Mouse (Mus musculus): ENCODE data around the gene Egfr.

Gene Egfr

GRCm38 (mm10) chr11:16781604-16782003, 29.6 kb downstream of the Egfr start:
- DNase-seq (ENCODE audit: low spot score), result no peak

GRCm38 (mm10) chr11:16783926-16784659, 32.1 kb downstream of the Egfr start:
- no peak for DNase-seq (ENCODE audit: low spot score)

- DNase-seq (ENCODE audit: low spot score), result no peak
Observed at GRCm38 (mm10) chr11:16792638-16793585, 40.9 kb downstream of the Egfr start.

- DNase-seq (ENCODE audit: low spot score), result no peak
Observed at GRCm38 (mm10) chr11:16795012-16795411, 43.0 kb downstream of the Egfr start.

- DNase-seq (ENCODE audit: low spot score), result no peak
Observed at GRCm38 (mm10) chr11:16795513-16795912, 43.5 kb downstream of the Egfr start.

DNA sequence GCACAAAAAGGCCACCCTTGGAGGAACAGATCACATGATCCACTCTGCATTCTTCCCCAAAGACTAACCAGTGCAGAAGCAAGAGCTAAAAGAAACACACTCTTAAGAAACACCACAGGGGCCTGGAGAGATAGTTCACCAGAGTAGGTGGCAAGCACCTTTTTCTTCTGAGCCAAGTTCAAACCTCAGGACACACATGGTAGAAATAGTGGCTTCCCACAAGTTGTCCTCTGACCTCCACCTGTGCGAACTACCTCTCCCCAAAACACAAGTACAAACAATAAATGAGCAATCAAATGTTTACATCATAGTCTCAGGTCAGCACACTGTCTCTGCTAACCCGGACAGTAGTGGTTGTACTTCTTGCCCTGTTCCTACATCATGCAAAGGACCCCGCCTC, 45.5 kb downstream of the Egfr start:
- no peak for DNase-seq (ENCODE audit: low spot score)

DNA sequence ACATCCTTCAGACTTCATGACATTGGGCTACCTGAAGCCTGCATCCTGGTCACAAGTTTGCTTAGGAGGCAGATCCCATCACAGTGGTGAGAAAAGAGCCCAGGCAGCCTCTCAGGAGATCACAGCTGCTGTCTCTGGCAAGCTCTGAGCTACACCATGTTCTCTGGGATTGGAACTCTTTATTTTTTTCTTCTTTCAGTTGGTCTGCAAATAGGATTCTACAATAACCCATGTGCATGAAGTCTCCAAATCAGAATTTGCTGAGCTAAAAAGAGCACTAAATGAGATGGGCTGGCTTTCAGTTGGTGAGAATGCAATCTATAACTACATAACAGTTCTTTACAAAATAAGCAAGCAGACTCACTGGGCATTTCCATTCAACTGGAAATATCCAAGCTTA, 46.1 kb downstream of the Egfr start:
- no peak for DNase-seq (ENCODE audit: low spot score)

DNA sequence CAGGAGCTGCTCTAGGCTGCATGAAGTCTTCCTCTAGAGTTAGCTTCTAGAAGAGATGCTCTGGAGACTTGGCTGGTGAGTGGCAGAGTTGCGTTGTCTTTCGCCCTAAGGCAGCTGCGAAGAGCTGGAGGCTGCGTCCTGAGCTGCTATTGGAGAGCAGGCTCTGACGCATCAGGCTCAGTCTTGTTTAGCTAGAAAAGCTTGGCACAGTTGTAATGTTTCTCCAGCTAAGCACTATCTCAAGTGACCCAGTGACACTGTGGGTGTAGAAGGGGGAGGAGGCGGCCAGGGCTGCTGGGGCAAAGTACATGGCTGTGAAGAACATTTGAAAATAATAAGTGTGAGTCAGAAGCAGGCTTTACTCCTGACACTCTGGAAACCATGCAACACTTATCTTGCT, 48.5 kb downstream of the Egfr start:
- peak; percentile 79 for DNase-seq (ENCODE audit: low spot score)

DNA sequence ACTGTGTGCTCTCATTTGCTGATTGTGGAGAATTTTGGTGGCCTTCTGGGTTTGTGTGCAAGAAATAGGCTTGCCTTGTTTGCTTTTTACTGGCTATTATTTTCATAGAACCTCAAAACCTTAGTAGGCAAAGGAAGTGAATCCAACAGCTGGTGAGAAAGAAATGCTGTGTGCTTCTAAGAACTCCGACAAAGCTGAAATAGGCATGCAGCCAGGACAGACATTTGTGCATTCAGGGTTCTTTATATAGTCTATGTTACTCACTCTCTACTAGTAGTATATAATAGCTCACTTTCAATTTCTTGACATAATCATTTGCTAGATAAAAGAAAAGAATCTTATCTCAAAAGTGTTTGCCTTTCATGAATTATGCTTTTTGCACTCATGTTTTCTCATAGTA, 50.7 kb downstream of the Egfr start:
- DNase-seq (ENCODE audit: low spot score), result no peak

DNA sequence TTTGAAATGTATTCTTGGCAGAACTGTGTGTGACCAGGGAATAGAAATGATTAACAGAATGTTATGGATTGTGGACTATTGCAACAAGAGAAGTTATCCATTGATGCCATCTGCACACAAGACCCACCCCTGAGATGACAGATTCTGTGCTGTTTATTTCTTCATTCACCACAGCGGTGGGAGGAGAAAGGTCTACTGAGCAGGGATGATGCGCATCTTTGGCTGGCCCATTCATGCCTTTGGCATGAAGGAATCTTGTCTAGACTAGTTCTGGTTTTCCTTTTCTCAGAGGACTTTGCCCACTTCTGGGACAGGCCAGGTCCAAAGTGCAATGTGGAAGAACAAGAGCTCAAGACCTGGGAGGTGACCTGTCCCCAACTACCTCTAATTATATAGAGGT, 52.0 kb downstream of the Egfr start:
- no peak for DNase-seq (ENCODE audit: low spot score)

DNA sequence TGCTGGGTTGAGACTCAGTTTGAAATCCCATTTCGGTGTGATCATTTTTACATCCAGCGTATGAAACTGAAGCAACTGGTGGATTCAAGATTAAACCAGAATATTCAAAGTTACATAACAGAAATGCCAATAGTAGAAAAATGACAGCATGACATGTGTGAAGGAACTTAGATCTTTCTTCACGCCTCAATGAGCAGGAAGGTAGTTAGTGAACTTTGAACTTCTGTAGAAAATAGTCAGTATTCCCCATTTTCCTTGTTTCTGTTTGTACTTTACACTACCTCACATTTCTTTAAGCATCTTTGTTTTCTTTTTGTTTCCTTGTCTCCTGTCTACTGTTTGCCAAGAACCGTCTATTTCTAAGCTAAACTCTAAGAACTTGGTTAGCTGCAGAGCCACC, 53.9 kb downstream of the Egfr start:
- no peak for DNase-seq (ENCODE audit: low spot score)

DNA sequence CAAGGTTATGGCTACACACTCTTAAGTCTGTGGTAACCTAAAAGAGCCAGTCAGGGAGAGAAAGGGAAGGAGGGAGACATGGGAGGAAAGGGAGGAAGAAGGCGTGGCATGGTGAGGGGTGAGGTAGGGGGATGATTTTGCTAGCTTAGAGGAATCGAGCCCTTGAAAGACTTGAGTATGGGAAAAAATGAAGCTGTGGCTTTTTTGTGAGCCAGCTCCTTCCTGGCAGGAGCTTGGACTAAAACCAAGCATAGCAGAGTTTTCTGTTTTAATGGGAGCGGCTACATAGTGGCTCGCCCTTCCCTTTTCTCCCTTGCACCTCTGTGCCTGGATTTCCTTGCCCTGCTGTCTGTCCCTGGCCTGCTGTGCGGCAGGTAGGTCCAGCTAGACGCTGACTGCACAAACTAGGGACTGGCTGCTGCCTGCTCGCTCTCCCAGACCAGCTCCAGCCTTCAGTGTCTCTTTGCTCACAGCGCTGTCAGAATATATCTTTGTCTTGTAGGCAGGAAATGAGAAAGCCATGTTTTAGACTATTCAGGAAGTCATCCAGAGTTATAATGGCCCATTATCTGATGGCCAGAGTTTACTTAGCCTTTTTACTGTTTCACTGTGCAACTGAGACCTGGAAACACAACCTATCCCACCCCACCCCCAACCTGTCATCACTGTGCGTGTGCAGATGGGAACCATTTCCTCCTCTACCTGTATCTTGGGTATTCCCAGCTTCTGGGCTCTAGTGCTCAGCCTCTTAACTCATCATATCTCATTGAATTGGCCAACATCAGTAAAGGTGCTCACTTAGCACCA, 57.4 kb downstream of the Egfr start:
- DNase-seq (ENCODE audit: low spot score), result no peak

DNA sequence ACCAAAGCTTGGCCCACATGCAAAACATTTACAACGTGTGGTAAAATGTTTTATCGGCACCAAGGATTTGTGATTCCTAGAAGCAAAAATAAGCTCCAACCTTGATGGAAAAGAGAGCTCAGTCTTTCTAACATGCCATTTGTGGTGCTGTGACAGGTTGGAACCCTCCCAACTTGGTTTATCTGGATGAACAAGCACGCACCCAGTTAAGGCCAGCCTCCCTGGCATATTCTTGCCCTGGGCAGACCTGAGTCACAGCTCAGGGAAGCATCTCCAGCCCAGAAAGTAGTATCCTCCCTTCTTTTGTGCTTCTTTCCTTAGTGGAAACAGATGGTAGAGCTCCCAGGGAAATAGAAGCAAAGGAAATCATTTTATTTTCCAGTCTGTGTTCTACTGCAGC, 58.1 kb downstream of the Egfr start:
- peak; percentile 57 for DNase-seq (ENCODE audit: low spot score)

GRCm38 (mm10) chr11:16813298-16813697, 61.3 kb downstream of the Egfr start:
- DNase-seq (ENCODE audit: low spot score), result no peak

DNA sequence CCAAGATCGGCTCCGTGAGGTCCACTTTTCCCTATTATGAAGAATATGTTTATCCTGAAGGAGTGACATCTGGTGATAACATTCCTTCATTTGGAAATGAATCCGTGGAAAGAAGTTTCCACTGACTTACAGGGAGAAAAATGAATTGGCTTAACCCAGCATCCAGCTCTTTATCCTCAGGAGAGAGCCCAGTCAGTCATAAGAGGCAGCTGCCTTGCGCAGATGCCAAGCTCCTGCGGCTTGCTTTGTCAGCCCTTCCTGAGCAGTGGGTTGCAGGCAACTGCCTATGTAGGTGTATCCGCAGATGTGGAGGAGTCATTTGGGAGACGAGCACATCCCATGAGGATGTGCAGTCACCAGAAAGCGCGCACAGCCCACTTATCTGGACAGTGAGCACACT, 64.4 kb downstream of the Egfr start:
- DNase-seq (ENCODE audit: low spot score), result no peak

DNA sequence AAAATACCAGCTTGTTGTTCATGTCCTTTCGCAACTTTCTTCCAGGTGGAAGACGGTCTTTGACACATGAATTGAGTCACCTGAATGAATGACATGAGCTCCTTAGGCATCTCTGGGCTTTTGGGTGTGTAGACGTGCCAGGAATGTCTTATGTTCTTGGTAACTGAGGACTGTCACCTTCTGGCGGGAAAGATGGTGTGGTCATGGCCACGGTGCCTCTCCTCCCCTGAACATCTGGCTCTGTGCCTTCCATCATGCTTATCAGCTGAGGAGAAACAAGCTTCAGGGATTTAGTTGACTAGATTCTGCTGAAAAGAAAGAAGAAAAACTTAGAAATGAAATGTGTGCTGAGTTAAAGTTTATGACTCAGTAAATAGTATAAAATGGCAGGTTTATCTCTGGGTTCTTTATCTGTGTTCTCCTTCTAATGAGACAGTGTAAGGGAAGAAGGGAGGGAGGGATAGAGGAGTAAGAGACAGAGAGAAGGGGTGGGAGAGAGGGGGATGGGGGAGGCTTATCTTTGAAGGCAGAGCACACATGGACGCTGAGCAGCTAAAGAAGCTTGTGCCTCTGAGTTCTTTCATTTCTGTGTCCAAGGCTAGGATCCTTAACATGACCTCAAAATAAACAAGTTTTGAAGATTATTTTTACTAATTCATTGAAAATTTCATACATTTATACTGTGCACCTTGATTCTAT, 65.5 kb downstream of the Egfr start:
- DNase-seq (ENCODE audit: low spot score), result no peak

GRCm38 (mm10) chr11:16819424-16819823, 67.4 kb downstream of the Egfr start:
- no peak for DNase-seq (ENCODE audit: low spot score)

- DNase-seq (ENCODE audit: low spot score), result no peak
Observed at GRCm38 (mm10) chr11:16820138-16820537, 68.1 kb downstream of the Egfr start.

DNA sequence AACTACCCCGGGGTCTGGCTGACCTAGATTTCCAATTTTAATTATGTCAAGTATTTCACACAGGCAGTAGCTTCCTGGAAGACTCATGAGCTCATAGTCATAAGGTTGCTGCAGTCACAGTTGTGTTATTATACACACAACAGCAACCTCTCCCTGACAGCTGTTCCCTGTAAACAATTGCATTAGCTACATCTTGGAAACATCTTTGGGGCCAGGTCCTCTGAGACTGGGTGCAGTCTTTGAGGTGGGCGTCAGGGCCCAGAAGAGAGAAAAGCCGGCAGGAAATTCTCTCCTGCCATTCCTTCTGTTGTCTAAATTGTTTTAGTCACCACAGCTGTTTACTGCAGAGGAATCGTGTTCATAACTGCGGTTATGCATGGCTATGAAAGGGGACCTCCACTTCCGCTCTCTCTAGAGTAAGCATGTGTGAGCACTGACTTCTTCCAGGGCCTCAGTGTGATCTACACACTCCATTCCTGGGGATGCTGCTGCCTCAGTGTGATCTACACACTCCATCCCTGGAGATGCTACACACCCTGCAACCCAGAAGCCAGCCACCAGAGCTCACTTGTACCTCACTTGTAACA, 69.8 kb downstream of the Egfr start:
- DNase-seq (ENCODE audit: low spot score), result no peak

- no peak for DNase-seq (ENCODE audit: low spot score)
Observed at GRCm38 (mm10) chr11:16823830-16824545, 72.0 kb downstream of the Egfr start.

DNA sequence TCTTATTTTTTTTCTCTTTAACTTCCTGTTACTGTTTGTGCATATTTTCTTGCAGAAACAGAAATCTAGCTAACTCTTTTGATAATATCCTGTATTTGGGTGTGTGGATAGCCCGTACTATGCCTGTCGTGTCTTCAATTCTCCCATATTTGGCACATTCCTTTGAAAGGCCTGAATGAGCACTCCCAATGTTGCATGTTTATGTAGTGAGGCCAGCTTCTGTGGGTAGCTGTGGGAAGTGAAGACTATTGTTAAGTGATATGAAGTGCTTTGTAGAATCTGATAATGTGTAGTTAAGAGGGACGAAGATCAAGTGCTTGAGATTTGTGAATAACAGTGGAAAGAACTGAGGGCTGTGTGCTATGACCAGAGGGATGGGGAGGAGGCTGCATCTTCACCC, 77.5 kb downstream of the Egfr start:
- DNase-seq (ENCODE audit: low spot score), result no peak

All from urinary bladder, postnatal 14 days (tissue).